ENCODE assay signal across 24 mouse cellular contexts in the genomic region with DNA sequence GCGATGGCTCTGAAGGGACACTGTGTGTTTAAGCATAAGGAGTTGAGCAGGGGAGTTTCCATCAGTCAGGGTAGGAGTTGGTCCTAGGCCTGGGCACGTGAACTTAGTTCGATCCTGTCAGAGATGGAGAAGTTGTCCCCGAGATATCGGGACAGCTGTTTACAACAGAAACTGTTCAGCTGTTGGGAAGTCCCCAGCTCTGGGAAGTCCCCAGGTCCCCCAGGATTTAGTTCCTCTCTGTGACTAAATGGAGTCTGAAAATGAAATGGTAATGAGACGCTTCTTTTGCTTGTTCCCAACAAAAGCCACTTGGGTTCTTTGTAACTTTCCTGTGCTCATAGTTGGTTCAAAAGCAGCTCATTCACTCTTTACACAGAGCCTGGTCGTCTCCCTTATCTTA. TPM values are rescaled to one million over a fixed set of nuclear protein-coding genes. Genes with fewer than 3 reads are reported as not detected.
DNase-seq lines count a peak whose midpoint lies in the region; ATAC-seq and TF ChIP-seq lines count a peak whose summit lies in the region.
"Had no signal": no experiment of that assay in that cellular context is flagged by ENCODE, and none has a peak within 500 bp of the region (broad histone marks: within the 10 kb centered on the region; RNA-seq: fewer than 3 reads in every experiment).

No protein-coding gene starts in this region.

- H3K27me3 ChIP-seq in small intestine, adult 2 months (ENCODE audit: control insufficient read depth, insufficient read depth, low read length): no peaks in the 10 kb centered on the region
- H3K27me3 ChIP-seq: limb, embryonic 15.5 days; liver, embryonic 15.5 days; neural tube, embryonic 12.5 days had no signal

- peak; percentile 63 for ATAC-seq in CD4-positive, CD25-positive, alpha-beta regulatory T cell, adult 4 months

- TF ChIP-seq CTCF in gastrocnemius, adult 2 months (IDR thresholded peaks at IDR 0.05): no peak
- no peak for TF ChIP-seq CTCF in small intestine, adult 2 months (IDR thresholded peaks at IDR 0.05; ENCODE audit: extremely low read depth, insufficient read length, insufficient replicate concordance, low read depth, low read length)

- H3K4me3 ChIP-seq in gastrocnemius, adult 2 months: no peak overlapping the region
- H3K4me3 ChIP-seq in small intestine, adult 2 months (ENCODE audit: low read depth, low read length): no peak overlapping the region
- H3K4me3 ChIP-seq: forebrain, embryonic 10.5 days; limb, embryonic 15.5 days; liver, embryonic 15.5 days; neural tube, embryonic 12.5 days had no signal

- no peak for TF ChIP-seq POLR2A in small intestine, adult 2 months (IDR thresholded peaks at IDR 0.05; ENCODE audit: low read depth, low read length)

- peak overlapping the region; percentile 77 for H3K27ac ChIP-seq in gastrocnemius, adult 2 months
- peak overlapping the region; percentile 39 for H3K27ac ChIP-seq in small intestine, adult 2 months (ENCODE audit: insufficient read depth, low read depth, low read length)
- H3K27ac ChIP-seq: forebrain, embryonic 10.5 days; limb, embryonic 15.5 days; liver, embryonic 15.5 days; neural tube, embryonic 12.5 days had no signal

- DNase-seq in gastrocnemius, adult 2 months: no peak
- no peak for DNase-seq in gastrocnemius, postnatal 10 days
- DNase-seq in induced T-regulatory cell, adult 2 months (ENCODE audit: low read depth): peak; percentile 87
- no peak for DNase-seq in cerebellum, adult 9-10 months
- no peak for DNase-seq in ovary, adult 18-20 months (ENCODE audit: low spot score)
- no peak for DNase-seq in layer of hippocampus, postnatal 10 days (ENCODE audit: low spot score in 2 of 2)
- DNase-seq: adrenal gland, postnatal 25 days; cerebellum, adult 18-20 months; gastrocnemius, postnatal 14 days; kidney, adult 2 months; thymus, postnatal 14 days had no signal

- intact Hi-C loops in gastrocnemius, adult 2 months (cut with DNase I): loop anchor here (2.0 kb wide), 2 partner anchors 35 to 117 kb away; no protein-coding TSS in a partner anchor

- H3K4me1 ChIP-seq in small intestine, adult 2 months (ENCODE audit: control insufficient read depth, insufficient read depth, insufficient read length, low read length): no peaks in the 10 kb centered on the region; the same call in 1 of the 2 replicates
- H3K4me1 ChIP-seq: neural tube, embryonic 12.5 days had no signal

- H3K36me3 ChIP-seq in small intestine, adult 2 months (ENCODE audit: control insufficient read depth, insufficient read depth, low read length): no peaks in the 10 kb centered on the region
- H3K36me3 ChIP-seq: neural tube, embryonic 12.5 days had no signal

- WGBS in small intestine, adult 2 months: 40% methylated on average over 7 of the region's 7 CpGs

RNA-seq across cellular contexts. Expression of gene Bcat2, which starts 21.9 kb away (rescaled TPM):
- total RNA-seq in gastrocnemius, adult 2 months (2021): 100 to 1,000 TPM in 1 of 2 experiments, 10 to 100 TPM in 1; 91.4 to 106 TPM
- 10 to 100 TPM; 24.0 to 25.2 TPM for total RNA-seq in gastrocnemius, postnatal 10 days (2021)
- polyA plus RNA-seq in CD4-positive, CD25-positive, alpha-beta regulatory T cell, adult 4 months (2017; shearing (Covaris generic)): 10 to 100 TPM; 46.4 to 77.9 TPM
- polyA plus RNA-seq in small intestine, adult 2 months (2012; rRNA removed): 26.3 and 41.8 TPM in 2 replicates
- 10 to 100 TPM; 20.8 to 22.9 TPM for total RNA-seq in layer of hippocampus, postnatal 10 days (2021)

RNA-seq across cellular contexts. Expression of gene Fgf21, which starts 23.4 kb away (rescaled TPM):
- total RNA-seq in gastrocnemius, adult 2 months (2021): not detected
- not detected for total RNA-seq in gastrocnemius, postnatal 10 days (2021)
- not detected for polyA plus RNA-seq in CD4-positive, CD25-positive, alpha-beta regulatory T cell, adult 4 months (2017; shearing (Covaris generic))
- polyA plus RNA-seq in small intestine, adult 2 months (2012; rRNA removed): 0.29 and 4.2 TPM in 2 replicates
- not detected for total RNA-seq in layer of hippocampus, postnatal 10 days (2021)
- total RNA-seq: adrenal gland, postnatal 25 days; gastrocnemius, postnatal 14 days; heart, adult 8-10 months; layer of hippocampus, adult 8-10 months; left cerebral cortex, adult 18-20 months; left cerebral cortex, postnatal 36 days; megakaryocyte-erythroid progenitor cell, adult 5-6 weeks; midbrain, postnatal 0 days had no signal
- polyA plus RNA-seq: forebrain, embryonic 10.5 days; hindbrain, embryonic 11.5 days; kidney, adult 2 months; liver, embryonic 15.5 days; midbrain, postnatal 0 days; neural tube, embryonic 12.5 days had no signal

RNA-seq across cellular contexts. Expression of gene Fut1, which starts 25.2 kb away (rescaled TPM):
- total RNA-seq in gastrocnemius, adult 2 months (2021): not detected
- total RNA-seq in gastrocnemius, postnatal 10 days (2021): not detected
- polyA plus RNA-seq in CD4-positive, CD25-positive, alpha-beta regulatory T cell, adult 4 months (2017; shearing (Covaris generic)): not detected
- 1.7 and 2.5 TPM in 2 replicates for polyA plus RNA-seq in small intestine, adult 2 months (2012; rRNA removed)
- total RNA-seq in layer of hippocampus, postnatal 10 days (2021): under 1 TPM; 0.20 to 0.71 TPM
- total RNA-seq: adrenal gland, postnatal 25 days; heart, adult 8-10 months; left cerebral cortex, adult 18-20 months; left cerebral cortex, postnatal 36 days; megakaryocyte-erythroid progenitor cell, adult 5-6 weeks; midbrain, postnatal 0 days had no signal
- polyA plus RNA-seq: forebrain, embryonic 10.5 days; hindbrain, embryonic 11.5 days; liver, embryonic 15.5 days; midbrain, postnatal 0 days; neural tube, embryonic 12.5 days had no signal

RNA-seq across cellular contexts. Expression of gene Izumo1, which starts 29.7 kb away (rescaled TPM):
- total RNA-seq in gastrocnemius, adult 2 months (2021): under 1 TPM in 1 of 2 experiments, not detected in 1; 0.20 TPM
- under 1 TPM in 1 of 2 experiments, not detected in 1; 0.38 TPM for total RNA-seq in gastrocnemius, postnatal 10 days (2021)
- not detected for polyA plus RNA-seq in CD4-positive, CD25-positive, alpha-beta regulatory T cell, adult 4 months (2017; shearing (Covaris generic))
- polyA plus RNA-seq in small intestine, adult 2 months (2012; rRNA removed): 0.24 and 0.25 TPM in 2 replicates
- total RNA-seq in layer of hippocampus, postnatal 10 days (2021): not detected
- total RNA-seq: left cerebral cortex, postnatal 36 days; megakaryocyte-erythroid progenitor cell, adult 5-6 weeks had no signal
- polyA plus RNA-seq: midbrain, postnatal 0 days; neural tube, embryonic 12.5 days had no signal

RNA-seq across cellular contexts. Expression of gene Rasip1, which starts 35.4 kb away (rescaled TPM):
- total RNA-seq in gastrocnemius, adult 2 months (2021): 1 to 10 TPM; 5.7 to 8.0 TPM
- total RNA-seq in gastrocnemius, postnatal 10 days (2021): 10 to 100 TPM; 17.2 to 19.7 TPM
- polyA plus RNA-seq in CD4-positive, CD25-positive, alpha-beta regulatory T cell, adult 4 months (2017; shearing (Covaris generic)): under 1 TPM in 1 of 2 experiments, not detected in 1; 0.20 TPM
- 7.2 and 11.6 TPM in 2 replicates for polyA plus RNA-seq in small intestine, adult 2 months (2012; rRNA removed)
- total RNA-seq in layer of hippocampus, postnatal 10 days (2021): 10 to 100 TPM; 13.9 to 14.5 TPM
- total RNA-seq: megakaryocyte-erythroid progenitor cell, adult 5-6 weeks had no signal
